Mouse (Mus musculus): ENCODE results near the gene Cdc14b. TPM values are rescaled to one million over a fixed set of nuclear protein-coding genes. Genes with fewer than 3 reads are reported as not detected.
"Not testable (repeated sequence)": the region's sequence is repeated elsewhere in the genome, so short reads cannot be mapped to it uniquely, and the experiment has no call there.

The Cdc14b gene
- polyA plus RNA-seq, 1 experiment from 2014 or later: 1.5 TPM

GRCm38 (mm10) chr13:64259903-64260302, 15.2 kb downstream of the Cdc14b start:
- Histone ChIP-seq H3K27me3 (ENCODE audit: control insufficient read depth, insufficient read depth, low read depth, low read length) (no peaks in the 10 kb centered on the region), H3K27ac (ENCODE audit: low read length) (no peak overlapping the region), H3K4me2 (ENCODE audit: low read length) (no peak overlapping the region), H3K36me3 (ENCODE audit: control insufficient read depth, insufficient read depth, low read length) (no peaks in the 10 kb centered on the region), H3K4me3 (ENCODE audit: low read depth, low read length) (no peak overlapping the region), H3K4me1 (ENCODE audit: control insufficient read depth, insufficient read depth, low read length) (no peaks in the 10 kb centered on the region), H3K9me3 (replicated peaks; ENCODE audit: control insufficient read depth, low read length, poor library complexity, severe bottlenecking) (no peaks in the 10 kb centered on the region), H3K9ac (ENCODE audit: low read depth, low read length) (no peak overlapping the region)
- no peak for ATAC-seq
- 70% methylated on average over 7 of the region's 7 CpGs for WGBS

GRCm38 (mm10) chr13:64258516-64258821, 16.6 kb downstream of the Cdc14b start:
- no peak for ATAC-seq
- Histone ChIP-seq H3K27me3 (ENCODE audit: control insufficient read depth, insufficient read depth, low read depth, low read length) (no peaks in the 10 kb centered on the region), H3K36me3 (ENCODE audit: control insufficient read depth, insufficient read depth, low read length) (no peaks in the 10 kb centered on the region), H3K9me3 (replicated peaks; ENCODE audit: control insufficient read depth, low read length, poor library complexity, severe bottlenecking) (no peaks in the 10 kb centered on the region), H3K27ac (ENCODE audit: low read length) (no peak overlapping the region), H3K4me2 (ENCODE audit: low read length) (no peak overlapping the region), H3K4me1 (ENCODE audit: control insufficient read depth, insufficient read depth, low read length) (no peaks in the 10 kb centered on the region), H3K4me3 (ENCODE audit: low read depth, low read length) (no peak overlapping the region), H3K9ac (ENCODE audit: low read depth, low read length) (no peak overlapping the region)
- 61% methylated on average over 4 of the region's 4 CpGs for WGBS

GRCm38 (mm10) chr13:64257814-64258515, 17.1 kb downstream of the Cdc14b start:
- no peaks in the 10 kb centered on the region for H3K9me3 ChIP-seq (replicated peaks; ENCODE audit: control insufficient read depth, low read length, poor library complexity, severe bottlenecking)
- no peaks in the 10 kb centered on the region for H3K27me3 ChIP-seq (ENCODE audit: control insufficient read depth, insufficient read depth, low read depth, low read length)
- H3K9ac ChIP-seq (ENCODE audit: low read depth, low read length): no peak overlapping the region
- H3K36me3 ChIP-seq (ENCODE audit: control insufficient read depth, insufficient read depth, low read length): no peaks in the 10 kb centered on the region
- WGBS: 19% methylated on average over 5 of the region's 5 CpGs
- no peak for ATAC-seq
- no peaks in the 10 kb centered on the region for H3K4me1 ChIP-seq (ENCODE audit: control insufficient read depth, insufficient read depth, low read length)
- H3K4me2 ChIP-seq (ENCODE audit: low read length): no peak overlapping the region
- H3K27ac ChIP-seq (ENCODE audit: low read length): no peak overlapping the region
- H3K4me3 ChIP-seq (ENCODE audit: low read depth, low read length): no peak overlapping the region

- Histone ChIP-seq H3K4me1 (ENCODE audit: control insufficient read depth, insufficient read depth, low read length) (no peaks in the 10 kb centered on the region), H3K27ac (ENCODE audit: low read length) (no peak overlapping the region), H3K9me3 (replicated peaks; ENCODE audit: control insufficient read depth, low read length, poor library complexity, severe bottlenecking) (no peaks in the 10 kb centered on the region), H3K4me2 (ENCODE audit: low read length) (no peak overlapping the region), H3K36me3 (ENCODE audit: control insufficient read depth, insufficient read depth, low read length) (no peaks in the 10 kb centered on the region), H3K9ac (ENCODE audit: low read depth, low read length) (no peak overlapping the region), H3K4me3 (ENCODE audit: low read depth, low read length) (no peak overlapping the region), H3K27me3 (ENCODE audit: control insufficient read depth, insufficient read depth, low read depth, low read length) (no peaks in the 10 kb centered on the region)
- 74% methylated on average over 12 of the region's 12 CpGs for WGBS
- ATAC-seq: no peak
Measured at GRCm38 (mm10) chr13:64257010-64257813, 17.9 kb downstream of the Cdc14b start.

- H3K4me1 ChIP-seq (ENCODE audit: control insufficient read depth, insufficient read depth, low read length); H3K4me3 ChIP-seq (ENCODE audit: low read depth, low read length); H3K9me3 ChIP-seq (replicated peaks; ENCODE audit: control insufficient read depth, low read length, poor library complexity, severe bottlenecking); H3K27ac ChIP-seq (ENCODE audit: low read length); H3K9ac ChIP-seq (ENCODE audit: low read depth, low read length); ATAC-seq; H3K4me2 ChIP-seq (ENCODE audit: low read length); H3K27me3 ChIP-seq (ENCODE audit: control insufficient read depth, insufficient read depth, low read depth, low read length); H3K36me3 ChIP-seq (ENCODE audit: control insufficient read depth, insufficient read depth, low read length): not testable (repeated sequence)
- WGBS: 92% methylated on average over 10 of the region's 11 CpGs
Measured at GRCm38 (mm10) chr13:64254185-64254584, 20.9 kb downstream of the Cdc14b start.

GRCm38 (mm10) chr13:64253697-64254096, 21.4 kb downstream of the Cdc14b start:
- H3K27ac ChIP-seq (ENCODE audit: low read length): no peak overlapping the region
- H3K36me3 ChIP-seq (ENCODE audit: control insufficient read depth, insufficient read depth, low read length): no peaks in the 10 kb centered on the region
- no peak overlapping the region for H3K4me3 ChIP-seq (ENCODE audit: low read depth, low read length)
- H3K9ac ChIP-seq (ENCODE audit: low read depth, low read length): no peak overlapping the region
- no peak overlapping the region for H3K4me2 ChIP-seq (ENCODE audit: low read length)
- no peak for ATAC-seq
- H3K9me3 ChIP-seq (replicated peaks; ENCODE audit: control insufficient read depth, low read length, poor library complexity, severe bottlenecking): no peaks in the 10 kb centered on the region
- H3K4me1 ChIP-seq (ENCODE audit: control insufficient read depth, insufficient read depth, low read length): no peaks in the 10 kb centered on the region; the same call in 1 of the 2 replicates
- no peaks in the 10 kb centered on the region for H3K27me3 ChIP-seq (ENCODE audit: control insufficient read depth, insufficient read depth, low read depth, low read length)

GRCm38 (mm10) chr13:64252147-64252546, 22.9 kb downstream of the Cdc14b start:
- 77% methylated on average over 5 of the region's 5 CpGs for whole genome bisulfite sequencing
- Histone ChIP-seq H3K27ac (ENCODE audit: low read length) (no peak overlapping the region), H3K27me3 (ENCODE audit: control insufficient read depth, insufficient read depth, low read depth, low read length) (no peaks in the 10 kb centered on the region), H3K36me3 (ENCODE audit: control insufficient read depth, insufficient read depth, low read length) (no peaks in the 10 kb centered on the region), H3K9ac (ENCODE audit: low read depth, low read length) (no peak overlapping the region), H3K4me3 (ENCODE audit: low read depth, low read length) (no peak overlapping the region), H3K9me3 (replicated peaks; ENCODE audit: control insufficient read depth, low read length, poor library complexity, severe bottlenecking) (no peaks in the 10 kb centered on the region), H3K4me1 (ENCODE audit: control insufficient read depth, insufficient read depth, low read length) (peaks cover 2% of the 10 kb centered on the region; the same call in 1 of the 2 replicates), H3K4me2 (ENCODE audit: low read length) (no peak overlapping the region)
- no peak for ATAC-seq

- 25% methylated on average over 1 of the region's 1 CpGs for WGBS
Measured at GRCm38 (mm10) chr13:64250363-64250762, 24.7 kb downstream of the Cdc14b start.

More at GRCm38 (mm10) chr13:64250363-64250762, 24.7 kb downstream of the Cdc14b start:
- Histone ChIP-seq H3K36me3 (ENCODE audit: control insufficient read depth, insufficient read depth, low read length) (no peaks in the 10 kb centered on the region), H3K9me3 (replicated peaks; ENCODE audit: control insufficient read depth, low read length, poor library complexity, severe bottlenecking) (no peaks in the 10 kb centered on the region), H3K4me1 (ENCODE audit: control insufficient read depth, insufficient read depth, low read length) (peaks cover 2% of the 10 kb centered on the region; the same call in 1 of the 2 replicates), H3K9ac (ENCODE audit: low read depth, low read length) (no peak overlapping the region), H3K4me3 (ENCODE audit: low read depth, low read length) (no peak overlapping the region), H3K27me3 (ENCODE audit: control insufficient read depth, insufficient read depth, low read depth, low read length) (no peaks in the 10 kb centered on the region), H3K4me2 (ENCODE audit: low read length) (no peak overlapping the region), H3K27ac (ENCODE audit: low read length) (no peak overlapping the region)
- ATAC-seq: no peak
